Mouse (Mus musculus) hindbrain, embryonic 16.5 days (tissue): Measurements from ENCODE around the gene Hspa1a. TPM values are rescaled to one million over a fixed set of nuclear protein-coding genes. Genes with fewer than 3 reads are reported as not detected.

Experiments
- ATAC-seq: fragments of 200-750 bp; cut with Nextera tagmentation; 2 replicates; pipeline ENCODE4 v1.8.0; 2017; ENCODE audit warnings: moderate TSS enrichment, moderate library complexity
- H3K27ac ChIP-seq: fragments of 300-500 bp; sonication (generic); 2 replicates; pipeline ENCODE4 v1.5.1; 2014; ENCODE audit warnings: low read depth, mild to moderate bottlenecking, control low read depth, low read length, moderate library complexity
- H3K27me3 ChIP-seq: fragments of 300-500 bp; sonication (generic); replicated peaks from 2 replicates; pipeline ENCODE4 v1.6.1; 2014; ENCODE audit warnings: low read length; ENCODE audit not compliant: control insufficient read depth, insufficient read depth
- H3K36me3 ChIP-seq: fragments of 300-500 bp; sonication (generic); 2 replicates; pipeline ENCODE4 v1.6.1; 2014; ENCODE audit warnings: mild to moderate bottlenecking, low read length, moderate library complexity, mixed read lengths; ENCODE audit not compliant: control insufficient read depth, insufficient read depth
- H3K4me1 ChIP-seq: fragments of 300-500 bp; sonication (generic); 2 replicates; pipeline ENCODE4 v1.6.1; 2014; ENCODE audit warnings: low read depth, low read length; ENCODE audit not compliant: control insufficient read depth, insufficient read depth
- H3K4me2 ChIP-seq: fragments of 300-500 bp; sonication (generic); 2 replicates; pipeline ENCODE4 v1.6.1; 2014; ENCODE audit warnings: mild to moderate bottlenecking, low read length, control low read depth, moderate library complexity
- H3K4me3 ChIP-seq: fragments of 300-500 bp; sonication (generic); 2 replicates; pipeline ENCODE4 v1.5.1; 2014; ENCODE audit warnings: mild to moderate bottlenecking, low read length, control low read depth, moderate library complexity
- H3K9ac ChIP-seq: fragments of 300-500 bp; sonication (generic); 2 replicates; pipeline ENCODE4 v1.6.1; 2014; ENCODE audit warnings: low read depth, mild to moderate bottlenecking, control low read depth, low read length, moderate library complexity
- H3K9me3 ChIP-seq: fragments of 300-500 bp; sonication (generic); 2 replicates; pipeline ENCODE4 v1.6.1; 2014; ENCODE audit warnings: mild to moderate bottlenecking, low read length, moderate library complexity; ENCODE audit not compliant: control insufficient read depth
- WGBS: fragments of 180-500 bp; shearing (Covaris S2); extraction: QIAGEN DNeasy Blood & Tissue Kit; methylation state at CpG from one replicate; pipeline ENCODE4 v1.1.7; 2014; 5-methylcytosine and 5-hydroxymethylcytosine counted together
- polyA plus RNA-seq: library from polyadenylated mRNA; unstranded; fragments of >200 nt; fragmentation: Nextera tagmentation; extraction: Ambion mirVana; gene quantifications from 2 replicates; pipeline ENCODE4 v1.2.1, GENCODE M21; 2015

The Hspa1a gene
- polyA plus RNA-seq, 1 experiment from 2014 or later = 18.1 TPM

GRCm38 (mm10) chr17:34947606-34948005 lies 24.4 kb downstream of the Hspa1a start:
- Histone ChIP-seq H3K27ac (no peak overlapping the region), H3K27me3 (no peaks in the 10 kb centered on the region), H3K4me2 (no peak overlapping the region), H3K4me1 (peaks cover 11% of the 10 kb centered on the region), H3K9ac (no peak overlapping the region), H3K4me3 (no peak overlapping the region), H3K36me3 (peaks cover 6% of the 10 kb centered on the region), H3K9me3 (no peaks in the 10 kb centered on the region)
- 25% methylated on average over 8 of the region's 8 CpGs for whole genome bisulfite sequencing
- ATAC-seq = no peak

GRCm38 (mm10) chr17:34946486-34947140 lies 25.3 kb downstream of the Hspa1a start:
- H3K27me3 ChIP-seq = no peaks in the 10 kb centered on the region
- H3K9me3 ChIP-seq = no peaks in the 10 kb centered on the region
- H3K36me3 ChIP-seq = peaks cover 6% of the 10 kb centered on the region
- H3K4me3 ChIP-seq = no peak overlapping the region
- no peak overlapping the region for H3K9ac ChIP-seq
- no peak overlapping the region for H3K27ac ChIP-seq
- WGBS = 90% methylated on average over 5 of the region's 5 CpGs
- H3K4me2 ChIP-seq = no peak overlapping the region
- no peak for ATAC-seq
- peaks cover 11% of the 10 kb centered on the region for H3K4me1 ChIP-seq

- Histone ChIP-seq H3K9ac (no peak overlapping the region), H3K9me3 (no peaks in the 10 kb centered on the region), H3K4me1 (no peaks in the 10 kb centered on the region), H3K4me3 (no peak overlapping the region), H3K27me3 (no peaks in the 10 kb centered on the region), H3K27ac (no peak overlapping the region), H3K36me3 (no peaks in the 10 kb centered on the region), H3K4me2 (no peak overlapping the region)
- ATAC-seq = no peak
Observed at GRCm38 (mm10) chr17:34944362-34944761, 27.6 kb downstream of the Hspa1a start.

GRCm38 (mm10) chr17:34943128-34943815 lies 28.7 kb downstream of the Hspa1a start:
- no peaks in the 10 kb centered on the region for H3K4me1 ChIP-seq
- ATAC-seq = no peak
- H3K9me3 ChIP-seq = no peaks in the 10 kb centered on the region
- no peaks in the 10 kb centered on the region for H3K36me3 ChIP-seq
- H3K4me3 ChIP-seq = no peak overlapping the region
- no peak overlapping the region for H3K9ac ChIP-seq
- no peaks in the 10 kb centered on the region for H3K27me3 ChIP-seq
- H3K4me2 ChIP-seq = no peak overlapping the region
- H3K27ac ChIP-seq = no peak overlapping the region
- WGBS = 87% methylated on average over 4 of the region's 4 CpGs

- Histone ChIP-seq H3K9ac (peak overlapping the region; percentile 39), H3K36me3 (no peaks in the 10 kb centered on the region), H3K27me3 (no peaks in the 10 kb centered on the region), H3K4me1 (no peaks in the 10 kb centered on the region), H3K27ac (no peak overlapping the region), H3K4me2 (peak overlapping the region; percentile 36), H3K4me3 (peak overlapping the region; percentile 18; the same call in 1 of the 2 replicates), H3K9me3 (no peaks in the 10 kb centered on the region)
- ATAC-seq = no peak
- WGBS = 9% methylated on average over 15 of the region's 15 CpGs
Observed at GRCm38 (mm10) chr17:34941344-34942041, 30.5 kb downstream of the Hspa1a start.

- H3K36me3 ChIP-seq = no peaks in the 10 kb centered on the region; the same call in 1 of the 2 replicates
- no peaks in the 10 kb centered on the region for H3K9me3 ChIP-seq
- WGBS = 86% methylated on average over 6 of the region's 6 CpGs
Observed at GRCm38 (mm10) chr17:34937960-34938505, 33.9 kb downstream of the Hspa1a start.

GRCm38 (mm10) chr17:34934830-34935229 lies 37.1 kb downstream of the Hspa1a start:
- 51% methylated on average over 8 of the region's 8 CpGs for WGBS
- Histone ChIP-seq H3K4me1 (peaks cover 7% of the 10 kb centered on the region), H3K4me3 (no peak overlapping the region), H3K36me3 (no peaks in the 10 kb centered on the region; the same call in 1 of the 2 replicates), H3K9ac (no peak overlapping the region), H3K27me3 (no peaks in the 10 kb centered on the region), H3K27ac (no peak overlapping the region), H3K4me2 (no peak overlapping the region), H3K9me3 (no peaks in the 10 kb centered on the region)
- ATAC-seq = no peak

More at GRCm38 (mm10) chr17:34937960-34938505, 33.9 kb downstream of the Hspa1a start:
- Histone ChIP-seq H3K27ac (no peak overlapping the region), H3K4me2 (no peak overlapping the region), H3K27me3 (no peaks in the 10 kb centered on the region), H3K4me1 (no peaks in the 10 kb centered on the region), H3K4me3 (no peak overlapping the region), H3K9ac (no peak overlapping the region)
- ATAC-seq = no peak

GRCm38 (mm10) chr17:34934031-34934430 lies 37.9 kb downstream of the Hspa1a start:
- 75% methylated on average over 24 of the region's 24 CpGs for WGBS

GRCm38 (mm10) chr17:34932287-34932686 lies 39.7 kb downstream of the Hspa1a start:
- no peak for ATAC-seq
- no peak overlapping the region for H3K27ac ChIP-seq
- peak overlapping the region; percentile 87 for H3K9ac ChIP-seq
- no peaks in the 10 kb centered on the region for H3K27me3 ChIP-seq
- H3K4me2 ChIP-seq = peak overlapping the region; percentile 92
- 85% methylated on average over 8 of the region's 8 CpGs for WGBS
- no peaks in the 10 kb centered on the region for H3K9me3 ChIP-seq
- no peaks in the 10 kb centered on the region; the same call in 1 of the 2 replicates for H3K36me3 ChIP-seq
- H3K4me1 ChIP-seq = peaks cover 7% of the 10 kb centered on the region
- H3K4me3 ChIP-seq = peak overlapping the region; percentile 78

More at GRCm38 (mm10) chr17:34934031-34934430, 37.9 kb downstream of the Hspa1a start:
- Histone ChIP-seq H3K4me2 (no peak overlapping the region), H3K27me3 (no peaks in the 10 kb centered on the region), H3K9me3 (no peaks in the 10 kb centered on the region), H3K4me3 (no peak overlapping the region), H3K4me1 (peaks cover 7% of the 10 kb centered on the region), H3K9ac (no peak overlapping the region), H3K27ac (no peak overlapping the region), H3K36me3 (no peaks in the 10 kb centered on the region; the same call in 1 of the 2 replicates)
- ATAC-seq = no peak
